Mouse (Mus musculus) gastrocnemius, postnatal 14 days (tissue): Measurements from ENCODE around the gene Txndc5. TPM values are rescaled to one million over a fixed set of nuclear protein-coding genes. Genes with fewer than 3 reads are reported as not detected.

ENCODE experiments used
- DNase-seq: peaks from one replicate; pipeline ENCODE4 v3.0.0; 2021; ENCODE audit warnings: mixed read lengths
- intact Hi-C: fragments of 180-260 bp; cut with DNase I; formaldehyde crosslinking; loops from one replicate; pipeline ENCODE4 v1.15.1; 2025; ENCODE audit warnings: low total_unique reads
- total RNA-seq, 2 experiments: library from RNA; stranded (reverse); gene quantifications; 2 replicates each; pipeline ENCODE4 v1.2.3; 2021

The Txndc5 gene
- total RNA-seq, 2 experiments from 2014 or later = 36.4 to 46.9 TPM

DNA sequence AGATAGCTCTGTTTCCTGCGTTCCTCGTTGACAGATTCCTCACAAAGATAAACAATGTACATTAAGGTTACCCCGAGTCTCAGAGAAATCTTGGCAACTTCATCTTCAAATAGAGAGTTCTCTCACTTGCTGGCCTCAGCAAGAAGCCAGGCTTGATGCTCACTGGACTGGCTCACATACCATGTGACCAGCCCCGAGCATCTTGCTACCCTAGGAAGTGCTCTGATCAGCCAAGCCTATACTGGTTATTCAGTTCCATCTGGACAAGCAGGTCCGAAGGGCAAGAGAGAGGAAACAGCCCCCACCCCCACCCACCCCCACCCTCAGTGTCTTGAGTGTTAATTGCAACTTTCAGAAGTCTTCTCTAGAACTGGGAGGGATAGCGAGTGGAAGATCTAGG, 41.9 kb downstream of the Txndc5 start:
- intact Hi-C loops = no loop called here
- DNase-seq = no peak

DNA sequence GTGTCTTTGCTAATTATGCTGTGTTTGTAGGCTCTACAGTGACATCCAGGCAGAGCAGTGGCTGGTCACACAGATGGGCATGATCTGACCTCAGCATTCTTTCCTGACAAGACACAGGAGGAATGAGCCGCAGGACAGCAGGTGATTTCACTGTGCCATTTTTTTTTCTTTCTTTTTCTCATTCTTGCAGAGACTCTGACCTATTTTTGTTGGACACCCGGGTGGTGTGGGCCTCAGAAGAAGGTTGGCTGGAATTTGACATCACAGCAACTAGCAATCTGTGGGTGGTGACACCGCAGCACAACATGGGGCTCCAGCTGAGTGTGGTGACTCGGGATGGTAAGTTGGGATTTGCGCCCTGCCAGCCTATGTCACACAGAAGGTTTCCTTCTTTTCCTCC, 43.9 kb downstream of the Txndc5 start:
- no peak for DNase-seq
- intact Hi-C loops = no loop called here

DNA sequence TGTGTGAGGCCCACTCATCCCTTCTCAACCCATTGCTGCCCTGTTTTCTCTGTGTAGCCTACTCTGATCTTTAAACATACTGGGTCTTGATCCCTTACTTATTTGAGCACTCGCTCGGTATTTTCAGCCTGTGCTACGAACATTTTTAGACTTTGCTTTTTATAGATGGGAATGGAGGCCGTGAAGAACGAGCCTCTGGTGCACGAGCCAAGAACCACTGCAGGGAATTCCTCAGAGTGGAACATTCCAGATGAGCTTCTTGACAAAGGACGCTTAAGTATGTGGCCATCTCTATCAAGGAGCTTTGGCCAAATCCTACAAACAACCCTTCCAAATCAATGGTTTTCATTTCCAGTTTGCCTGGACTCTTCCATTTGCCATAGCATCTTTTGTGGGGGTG, 47.6 kb downstream of the Txndc5 start:
- DNase-seq = no peak

DNA sequence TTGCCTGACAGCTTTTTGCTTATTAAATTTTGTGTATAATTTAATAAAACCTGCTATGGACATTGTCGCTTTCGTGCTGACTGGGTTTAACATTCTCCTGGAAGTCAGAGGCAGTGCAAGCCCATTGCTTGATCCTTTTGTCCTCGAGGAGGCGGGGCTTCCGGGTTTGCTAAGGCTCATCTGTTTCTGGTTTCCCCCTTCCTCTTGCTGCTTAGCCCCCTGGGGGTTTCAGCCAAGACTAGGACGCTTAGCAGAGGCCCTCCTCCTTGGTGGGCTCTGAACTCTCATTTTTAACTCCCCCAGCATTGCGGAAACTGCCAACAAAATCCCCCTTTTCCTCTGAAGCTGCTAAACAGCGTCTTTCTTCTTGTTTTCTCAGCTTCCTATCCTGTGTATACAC, 51.7 kb downstream of the Txndc5 start:
- DNase-seq = no peak
- intact Hi-C loops = no loop called here

More for the DNA sequence above, 47.6 kb downstream of the Txndc5 start:
- intact Hi-C loops = no loop called here

DNA sequence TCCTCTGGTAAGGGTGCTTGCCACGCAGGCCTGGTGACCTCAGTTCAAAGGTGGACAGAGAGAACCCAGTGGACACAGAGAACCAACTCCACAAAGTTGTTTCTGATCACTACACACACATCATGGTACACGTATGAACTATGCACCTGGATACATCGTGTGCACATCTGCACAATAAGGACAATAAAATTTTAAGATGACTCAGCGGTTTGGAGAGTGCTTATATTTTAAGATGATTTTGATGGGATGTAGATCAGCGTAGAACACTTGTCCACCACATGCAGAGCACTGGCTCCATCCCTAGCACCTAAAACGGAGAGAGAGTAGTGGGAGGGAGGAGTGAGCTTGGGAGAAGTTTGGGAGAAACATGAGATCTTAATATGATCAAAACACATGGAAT, 55.1 kb downstream of the Txndc5 start:
- DNase-seq = no peak
- intact Hi-C loops = no loop called here

DNA sequence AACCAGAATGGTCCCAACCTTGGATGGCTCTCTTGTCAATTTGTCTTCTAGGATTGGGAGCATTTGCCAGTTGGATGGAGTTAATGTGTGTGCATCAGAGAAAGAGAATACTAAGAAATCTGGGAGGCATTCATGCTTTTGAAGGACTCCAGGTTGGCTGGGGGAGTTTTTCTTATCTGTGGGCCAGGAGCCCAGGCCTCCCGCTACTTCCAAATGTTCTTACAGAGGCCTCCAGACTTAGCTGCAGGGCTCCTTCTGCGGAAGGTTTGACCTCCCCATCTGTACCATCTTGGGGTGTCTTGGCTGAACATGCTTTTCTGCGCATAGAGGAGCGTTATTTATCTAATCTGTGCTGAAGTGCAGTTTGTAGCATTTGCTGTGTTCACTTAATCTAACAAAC, 56.0 kb downstream of the Txndc5 start:
- no peak for DNase-seq
- intact Hi-C loops = no loop called here

DNA sequence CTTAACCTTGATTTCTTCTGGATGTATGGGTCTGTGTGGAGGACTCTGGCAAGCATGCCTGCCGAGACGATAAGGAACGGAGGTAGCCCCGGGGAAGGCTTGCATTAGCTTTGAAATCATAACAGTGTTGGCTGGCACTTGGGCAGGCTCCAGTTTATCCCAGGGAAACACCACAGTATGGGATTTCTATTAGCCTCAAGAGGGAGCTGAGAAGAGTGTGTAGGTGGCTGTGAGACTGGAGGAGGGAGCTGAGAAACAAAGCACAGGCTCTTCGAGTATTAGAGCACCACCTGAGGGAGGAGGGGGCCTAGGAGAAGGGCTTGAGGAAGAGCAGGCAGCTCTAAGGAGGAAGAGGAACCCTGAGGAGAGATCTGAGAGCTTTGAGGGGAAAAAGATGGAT, 57.7 kb downstream of the Txndc5 start:
- intact Hi-C loops = no loop called here

DNA sequence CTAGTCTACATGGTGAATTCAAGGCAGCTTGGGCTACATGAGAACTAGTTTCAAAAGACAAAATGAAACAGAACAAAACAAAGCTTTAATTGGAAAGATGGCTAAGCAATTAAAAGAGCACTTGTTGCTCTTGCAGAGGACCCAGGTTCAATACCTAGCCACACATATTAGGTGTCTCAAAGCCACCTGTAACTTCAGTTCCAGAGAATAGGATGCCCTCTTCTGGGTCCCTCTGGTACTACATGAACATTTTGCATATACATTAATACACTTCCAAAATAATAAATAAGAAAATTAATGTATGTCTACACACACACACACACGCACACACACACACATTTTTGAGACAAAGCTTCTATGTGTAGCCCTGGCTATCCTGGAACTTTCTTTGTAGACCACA, 65.2 kb downstream of the Txndc5 start:
- intact Hi-C loops = no loop called here
- DNase-seq = no peak

More for the DNA sequence above, 57.7 kb downstream of the Txndc5 start:
- DNase-seq = no peak

DNA sequence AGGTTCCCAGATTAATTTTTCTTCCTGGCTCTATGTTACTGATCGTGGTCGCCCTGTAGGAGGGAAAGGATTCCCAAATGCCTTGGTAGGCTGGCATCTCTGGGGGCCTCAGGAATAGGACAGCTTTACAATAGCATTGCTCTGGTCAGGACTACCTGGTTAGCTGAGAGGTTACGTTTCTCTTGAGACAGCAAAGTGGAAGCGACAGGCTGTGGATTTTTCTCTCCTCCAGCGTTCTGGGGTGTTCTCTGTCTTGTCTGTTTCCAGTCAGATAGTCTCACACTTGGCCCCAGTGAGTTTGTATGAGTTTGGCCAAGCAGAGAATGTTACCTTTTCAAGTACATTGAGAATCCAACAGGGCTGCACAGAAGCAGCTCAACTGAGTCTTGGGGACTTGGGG, 77.2 kb downstream of the Txndc5 start:
- intact Hi-C loops = no loop called here
- no peak for DNase-seq

Other genes with a start within 250 kb of the Txndc5 start
- gene Bmp6, start 183.7 kb downstream of the Txndc5 start, total RNA-seq = 1 to 10 TPM; 7.1 to 8.8 TPM
- 1 to 10 TPM; 5.5 to 5.8 TPM for gene Bloc1s5, start 106.3 kb upstream of the Txndc5 start, total RNA-seq
- gene Eef1e1, start 130.2 kb upstream of the Txndc5 start, total RNA-seq = 10 to 100 TPM; 14.2 to 20.0 TPM